Mouse (Mus musculus): ENCODE measurements around the gene Nr1i2. TPM values are rescaled to one million over a fixed set of nuclear protein-coding genes. Genes with fewer than 3 reads are reported as not detected.
"Not testable (repeated sequence)": the region's sequence is repeated elsewhere in the genome, so short reads cannot be mapped to it uniquely, and the experiment has no call there.

The Nr1i2 gene
- 0.03 TPM for polyA plus RNA-seq (2021)

DNA sequence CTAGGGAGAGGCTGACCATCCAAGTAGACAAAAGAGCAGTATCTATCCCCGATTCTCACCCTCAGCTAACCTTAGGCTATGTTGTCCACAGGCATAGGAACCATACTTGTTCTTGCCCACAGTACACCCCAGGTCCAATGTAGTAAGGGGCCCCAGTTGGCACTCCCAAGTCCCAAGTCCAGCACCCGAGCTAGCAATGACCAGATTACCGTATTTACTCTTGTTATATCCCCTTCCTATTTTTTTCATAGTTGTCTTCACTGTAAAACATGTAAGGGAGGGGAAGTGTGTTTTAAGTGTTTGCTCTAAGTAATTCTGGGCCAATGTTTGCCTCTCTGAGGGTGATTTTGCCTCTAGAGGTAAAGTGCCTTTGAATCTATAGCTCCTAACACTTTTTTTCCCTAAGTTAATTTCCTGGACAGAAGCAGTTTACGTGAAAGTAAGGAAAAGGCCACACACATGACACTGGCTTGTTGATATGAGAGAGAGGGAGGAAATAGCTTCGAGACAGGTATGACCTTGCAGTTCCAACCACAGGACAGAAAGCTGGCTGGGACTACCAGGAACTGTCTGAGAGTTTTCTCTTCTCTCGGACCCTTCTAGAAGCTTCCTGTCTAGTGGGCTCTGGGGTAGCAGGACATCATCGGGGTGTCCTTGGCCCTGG, at the start of gene Nr1i2:
Gene Nr1i2 (minus strand): TSS at position 140 of the 664 bp plus-strand sequence.
- ATAC-seq = no peak
- in situ Hi-C loops (cut with MboI; ENCODE audit: low pct_unique_long_range_greater_than_20kb) = no loop called here
- no peak for DNase-seq (ENCODE audit: low read depth, low spot score)
- ChIA-PET CTCF (interaction anchor here (0.8 to 1.2 kb wide), 2 partner anchors 211 to 214 kb away, joined by 3 to 4 read pairs; no protein-coding TSS in a partner anchor), POLR2A (no interaction called here)
- TF ChIP-seq CTCF (IDR thresholded peaks at IDR 0.05) = no peak
- H3K27me3 ChIP-seq = no peaks in the 10 kb centered on the region

GRCm38 (mm10) chr16:38341396-38342324, 47.0 kb upstream of the Nr1i2 start, which contains the start of gene Maats1:
TSS of gene Maats1 (minus strand) at chr16:38342143.
- in situ Hi-C loops (cut with MboI; ENCODE audit: low pct_unique_long_range_greater_than_20kb) = no loop called here
- ChIA-PET CTCF (no interaction called here), POLR2A (interaction anchor here (0.7 to 0.9 kb wide), 2 partner anchors 23 to 179 kb away, joined by 8 to 11 read pairs; no protein-coding TSS in a partner anchor)
- H3K27me3 ChIP-seq = no peaks in the 10 kb centered on the region
- TF ChIP-seq CTCF (IDR thresholded peaks at IDR 0.05) = no peak
- no peak for DNase-seq (ENCODE audit: low read depth, low spot score)
- ATAC-seq = no peak

DNA sequence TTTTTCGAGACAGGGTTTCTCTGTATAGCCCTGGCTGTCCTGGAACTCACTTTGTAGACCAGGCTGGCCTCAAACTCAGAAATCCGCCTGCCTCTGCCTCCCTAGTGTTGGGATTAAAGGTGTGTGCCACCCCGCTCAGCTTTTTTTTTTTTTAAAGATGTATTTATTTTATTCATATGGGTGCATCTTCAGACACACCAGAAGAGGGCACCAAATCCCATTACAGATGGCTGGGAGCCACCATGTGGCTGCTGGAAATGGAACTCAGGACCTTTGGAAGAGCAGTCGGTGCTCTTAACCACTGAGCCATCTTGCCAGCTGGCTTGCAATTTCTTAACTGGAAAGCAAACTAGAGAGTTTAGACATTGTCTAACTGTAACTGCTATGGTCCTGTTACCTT, 43.5 kb upstream of the Nr1i2 start:
- in situ Hi-C loops (cut with MboI; ENCODE audit: low pct_unique_long_range_greater_than_20kb); H3K27me3 ChIP-seq; ATAC-seq; DNase-seq (ENCODE audit: low read depth, low spot score): not testable (repeated sequence)
- POLR2A ChIA-PET = interaction anchor here (0.7 kb wide), 1 partner anchor 374 kb away, joined by 3 read pairs; no protein-coding TSS in a partner anchor
- TF ChIP-seq CTCF (IDR thresholded peaks at IDR 0.05) = peak; percentile 31
- CTCF ChIA-PET = interaction anchor here (0.6 kb wide), 1 partner anchor 120 kb away, joined by 3 read pairs; no protein-coding TSS in a partner anchor

- ATAC-seq = no peak
- no peak for TF ChIP-seq CTCF (IDR thresholded peaks at IDR 0.05)
- ChIA-PET POLR2A (no interaction called here), CTCF (no interaction called here)
- no peaks in the 10 kb centered on the region for H3K27me3 ChIP-seq
- in situ Hi-C loops (cut with MboI; ENCODE audit: low pct_unique_long_range_greater_than_20kb) = no loop called here
- no peak for DNase-seq (ENCODE audit: low read depth, low spot score)
Measured at GRCm38 (mm10) chr16:38334431-38334830, 39.8 kb upstream of the Nr1i2 start.

- in situ Hi-C loops (cut with MboI; ENCODE audit: low pct_unique_long_range_greater_than_20kb) = no loop called here
- DNase-seq (ENCODE audit: low read depth, low spot score) (no peak), ATAC-seq (no peak)
- CTCF ChIA-PET = interaction anchor here (0.7 kb wide), 1 partner anchor 185 kb away, joined by 3 read pairs; no protein-coding TSS in a partner anchor
- no peaks in the 10 kb centered on the region for H3K27me3 ChIP-seq
- POLR2A ChIA-PET = interaction anchor here (0.6 kb wide), 1 partner anchor 194 kb away, joined by 3 read pairs; no protein-coding TSS in a partner anchor
- peak; percentile 42 for TF ChIP-seq CTCF (IDR thresholded peaks at IDR 0.05)
Measured at GRCm38 (mm10) chr16:38329340-38329739, 34.7 kb upstream of the Nr1i2 start.

DNA sequence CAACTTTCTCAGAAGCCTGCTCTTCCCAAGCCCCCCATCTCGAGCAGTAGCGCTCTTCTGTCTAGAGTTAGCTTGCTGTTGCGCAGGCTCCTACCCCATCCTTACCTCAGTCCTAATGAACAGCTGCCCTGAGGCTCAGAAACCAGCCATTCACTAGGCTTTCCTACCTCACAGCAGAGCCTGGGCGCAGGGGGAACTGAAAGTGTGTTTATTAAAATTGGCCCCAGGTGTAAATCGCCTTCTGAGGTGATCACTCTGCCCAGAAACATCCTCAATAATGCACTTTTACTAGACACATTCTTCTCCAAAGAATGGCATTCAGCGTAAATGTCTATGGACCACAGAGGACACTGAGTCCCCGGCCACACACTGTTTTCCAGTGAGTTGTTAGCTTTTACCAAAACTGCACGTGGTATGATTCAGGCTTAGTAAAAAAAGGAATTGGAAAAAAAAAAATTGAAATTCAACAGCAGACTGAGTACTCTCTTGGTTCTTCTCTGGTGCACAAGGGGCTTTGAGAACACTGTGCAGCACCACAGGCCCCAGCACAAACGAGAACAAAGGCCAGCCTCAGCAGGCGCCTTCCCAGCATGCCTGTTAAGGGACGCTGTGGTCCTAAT, 32.3 kb upstream of the Nr1i2 start:
- ATAC-seq (no peak), DNase-seq (ENCODE audit: low read depth, low spot score) (no peak)
- POLR2A ChIA-PET = no interaction called here
- CTCF ChIA-PET = no interaction called here
- in situ Hi-C loops (cut with MboI; ENCODE audit: low pct_unique_long_range_greater_than_20kb) = no loop called here
- no peak for TF ChIP-seq CTCF (IDR thresholded peaks at IDR 0.05)
- no peaks in the 10 kb centered on the region for H3K27me3 ChIP-seq

DNA sequence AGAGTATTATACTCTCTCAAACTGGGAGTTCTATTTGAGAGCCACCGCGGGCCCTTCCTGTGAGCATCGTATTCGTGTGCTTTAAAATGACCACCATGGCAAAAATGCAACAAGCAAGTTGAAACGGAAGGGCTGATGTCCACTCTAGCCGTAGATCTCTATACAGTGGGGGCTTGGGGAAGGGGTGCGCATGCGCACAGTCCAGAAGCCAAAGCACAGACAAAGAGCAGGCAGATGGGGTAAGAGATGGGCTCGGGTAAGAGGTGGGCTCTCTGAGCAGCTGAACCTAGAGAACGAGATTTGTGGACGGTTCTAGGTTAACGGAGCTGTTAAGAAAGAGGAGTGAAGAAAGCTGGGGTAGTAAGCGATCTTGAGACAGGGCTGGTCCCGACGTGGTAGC, 29.7 kb upstream of the Nr1i2 start:
- in situ Hi-C loops (cut with MboI; ENCODE audit: low pct_unique_long_range_greater_than_20kb) = no loop called here
- no peak for ATAC-seq
- CTCF ChIA-PET = no interaction called here
- no peaks in the 10 kb centered on the region for H3K27me3 ChIP-seq
- no peak for TF ChIP-seq CTCF (IDR thresholded peaks at IDR 0.05)
- POLR2A ChIA-PET = no interaction called here
- no peak for DNase-seq (ENCODE audit: low read depth, low spot score)

DNA sequence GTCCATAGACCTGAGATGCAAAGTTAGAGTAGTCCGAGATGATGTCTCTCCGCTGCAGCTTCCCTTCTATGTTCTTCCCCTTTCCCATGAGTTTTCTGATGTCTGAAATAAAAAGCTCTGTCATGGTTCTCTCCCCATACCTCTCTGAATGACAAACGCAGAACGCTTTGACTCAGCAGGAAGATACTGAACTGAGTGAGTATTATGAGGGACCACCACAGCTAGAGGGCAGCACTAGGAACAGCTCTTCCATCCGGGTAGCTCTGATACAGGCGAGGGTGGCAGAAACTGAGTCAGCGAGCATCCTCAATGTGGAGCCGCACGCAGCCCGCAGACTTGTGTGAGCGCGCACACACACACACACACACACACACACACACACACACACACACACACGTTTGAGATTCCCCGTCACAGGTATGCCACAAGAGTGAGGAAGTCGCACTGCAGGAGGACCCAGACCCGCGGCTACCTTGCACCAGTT, 26.9 kb upstream of the Nr1i2 start:
- ATAC-seq (no peak), DNase-seq (ENCODE audit: low read depth, low spot score) (no peak)
- ChIA-PET POLR2A (no interaction called here), CTCF (interaction anchor here (0.8 to 1.9 kb wide), 10 partner anchors 9 to 75 kb away, joined by 3 to 5 read pairs (median 3); no protein-coding TSS in a partner anchor)
- no peaks in the 10 kb centered on the region for H3K27me3 ChIP-seq
- in situ Hi-C loops (cut with MboI; ENCODE audit: low pct_unique_long_range_greater_than_20kb) = no loop called here
- peak; percentile 53 for TF ChIP-seq CTCF (IDR thresholded peaks at IDR 0.05)

- CTCF ChIA-PET = no interaction called here
Measured at GRCm38 (mm10) chr16:38319087-38319486, 24.5 kb upstream of the Nr1i2 start.

GRCm38 (mm10) chr16:38318492-38318891, 23.9 kb upstream of the Nr1i2 start:
- ATAC-seq = no peak
- H3K27me3 ChIP-seq = no peaks in the 10 kb centered on the region
- CTCF ChIA-PET = no interaction called here
- POLR2A ChIA-PET = interaction anchor here (0.5 to 0.6 kb wide), 2 partner anchors 23 to 836 kb away, joined by 3 to 11 read pairs; no protein-coding TSS in a partner anchor
- TF ChIP-seq CTCF (IDR thresholded peaks at IDR 0.05) = no peak
- no peak for DNase-seq (ENCODE audit: low read depth, low spot score)
- in situ Hi-C loops (cut with MboI; ENCODE audit: low pct_unique_long_range_greater_than_20kb) = no loop called here

More at GRCm38 (mm10) chr16:38319087-38319486, 24.5 kb upstream of the Nr1i2 start:
- TF ChIP-seq CTCF (IDR thresholded peaks at IDR 0.05) = no peak
- ATAC-seq (no peak), DNase-seq (ENCODE audit: low read depth, low spot score) (no peak)
- POLR2A ChIA-PET = interaction anchor here (0.6 kb wide), 1 partner anchor 22 kb away, joined by 11 read pairs; no protein-coding TSS in a partner anchor
- in situ Hi-C loops (cut with MboI; ENCODE audit: low pct_unique_long_range_greater_than_20kb) = no loop called here
- H3K27me3 ChIP-seq = no peaks in the 10 kb centered on the region
